Mouse (Mus musculus) heart, postnatal 14 days (tissue): ENCODE data around the gene Crebbp. TPM values are rescaled to one million over a fixed set of nuclear protein-coding genes. Genes with fewer than 3 reads are reported as not detected.
"Not testable (repeated sequence)": the region's sequence is repeated elsewhere in the genome, so short reads cannot be mapped to it uniquely, and the experiment has no call there.

Experiments used
- DNase-seq, 2 experiments: peaks; one replicate each; pipeline ENCODE4 v3.0.0; 2021 to 2022
- intact Hi-C: fragments of 180-260 bp; cut with DNase I; formaldehyde crosslinking; loops from one replicate; pipeline ENCODE4 v1.15.1; 2025
- long read RNA-seq, 2 experiments: library from polyadenylated mRNA; stranded (forward); transcript quantifications; one replicate each; pipeline ENCODE4 v2.0.0; 2021
- total RNA-seq, 2 experiments: library from RNA; stranded (reverse); gene quantifications; 2 replicates each; pipeline ENCODE4 v1.2.3; 2021

Crebbp gene
- 10 to 100 TPM; 43.6 to 51.8 TPM for total RNA-seq
- long read RNA-seq, experiment 1, partial matches to known transcripts, result 3 of 10 reads
- long read RNA-seq, experiment 1, other reads (novel, unspliced or antisense), result 7 of 10 reads
- long read RNA-seq, experiment 2, partial matches to known transcripts, result 2 of 8 reads
- long read RNA-seq, experiment 2, other reads (novel, unspliced or antisense), result 6 of 8 reads

- peak; percentile 95 for DNase-seq
- intact Hi-C loops, result loop anchor here (2.0 to 10.0 kb wide), 4 partner anchors 73 to 309 kb away; partner anchors contain the start of genes 1700037C18Rik and Cluap1
Measured at GRCm38 (mm10) chr16:4213799-4214551, at the start of gene Crebbp. Gene Crebbp (minus strand): TSS chr16:4213997.

- intact Hi-C loops, result no loop called here
Measured at GRCm38 (mm10) chr16:4263486-4263885, 49.7 kb upstream of the Crebbp start.

GRCm38 (mm10) chr16:4257546-4257945, 43.7 kb upstream of the Crebbp start:
- no peak for DNase-seq
- intact Hi-C loops, result no loop called here

More at GRCm38 (mm10) chr16:4263486-4263885, 49.7 kb upstream of the Crebbp start:
- no peak for DNase-seq

GRCm38 (mm10) chr16:4248791-4249190, 35.0 kb upstream of the Crebbp start:
- intact Hi-C loops, result no loop called here
- no peak for DNase-seq

GRCm38 (mm10) chr16:4245241-4245640, 31.4 kb upstream of the Crebbp start:
- intact Hi-C loops, DNase-seq: not testable (repeated sequence)

- no peak for DNase-seq
- intact Hi-C loops, result no loop called here
Measured at GRCm38 (mm10) chr16:4236131-4236530, 22.3 kb upstream of the Crebbp start.

GRCm38 (mm10) chr16:4235587-4235986, 21.8 kb upstream of the Crebbp start:
- no peak for DNase-seq
- intact Hi-C loops, result no loop called here

- intact Hi-C loops, result no loop called here
- no peak for DNase-seq
Measured at GRCm38 (mm10) chr16:4225841-4226240, 12.0 kb upstream of the Crebbp start.

GRCm38 (mm10) chr16:4214631-4215240, 939 bp upstream of the Crebbp start:
- DNase-seq, result no peak
- intact Hi-C loops, result loop anchor here (5.0 to 10.0 kb wide), 4 partner anchors 58 to 310 kb away; partner anchors contain the start of genes 1700037C18Rik and Cluap1

GRCm38 (mm10) chr16:4212963-4213798, 616 bp downstream of the Crebbp start:
- peak; percentile 80 to 85 for DNase-seq
- intact Hi-C loops, result loop anchor here (2.0 to 10.0 kb wide), 4 partner anchors 74 to 308 kb away; partner anchors contain the start of genes 1700037C18Rik and Cluap1

- no peak for DNase-seq
- intact Hi-C loops, result loop anchor here (2.0 to 10.0 kb wide), 4 partner anchors 75 to 308 kb away; partner anchors contain the start of genes 1700037C18Rik and Cluap1
Measured at GRCm38 (mm10) chr16:4212167-4212962, 1.4 kb downstream of the Crebbp start.

GRCm38 (mm10) chr16:4210290-4210689, 3.5 kb downstream of the Crebbp start:
- intact Hi-C loops, result loop anchor here (5.0 to 10.0 kb wide), 3 partner anchors 77 to 305 kb away; partner anchors contain the start of genes 1700037C18Rik and Cluap1
- peak in 1 of 2 experiments; percentile 8 for DNase-seq

- intact Hi-C loops, result no loop called here
- DNase-seq, result no peak
Measured at GRCm38 (mm10) chr16:4203592-4203991, 10.2 kb downstream of the Crebbp start.

GRCm38 (mm10) chr16:4199995-4200394, 13.8 kb downstream of the Crebbp start:
- DNase-seq, result no peak
- intact Hi-C loops, result no loop called here

GRCm38 (mm10) chr16:4199566-4199965, 14.2 kb downstream of the Crebbp start:
- intact Hi-C loops, result no loop called here
- DNase-seq, result no peak

GRCm38 (mm10) chr16:4198004-4198403, 15.8 kb downstream of the Crebbp start:
- intact Hi-C loops, result no loop called here
- DNase-seq, result no peak

GRCm38 (mm10) chr16:4190166-4190565, 23.6 kb downstream of the Crebbp start:
- DNase-seq, result no peak
- intact Hi-C loops, result no loop called here

GRCm38 (mm10) chr16:4175134-4175533, 38.7 kb downstream of the Crebbp start:
- DNase-seq, result no peak
- intact Hi-C loops, result no loop called here

- intact Hi-C loops, result no loop called here
- no peak for DNase-seq
Measured at GRCm38 (mm10) chr16:4169530-4169929, 44.3 kb downstream of the Crebbp start.
